Mouse (Mus musculus): Measurements from ENCODE around the gene Ipo13. TPM values are rescaled to one million over a fixed set of nuclear protein-coding genes. Genes with fewer than 3 reads are reported as not detected.

Ipo13 gene
- polyA plus RNA-seq, 1 experiment from 2014 or later, result 72.9 TPM

DNA sequence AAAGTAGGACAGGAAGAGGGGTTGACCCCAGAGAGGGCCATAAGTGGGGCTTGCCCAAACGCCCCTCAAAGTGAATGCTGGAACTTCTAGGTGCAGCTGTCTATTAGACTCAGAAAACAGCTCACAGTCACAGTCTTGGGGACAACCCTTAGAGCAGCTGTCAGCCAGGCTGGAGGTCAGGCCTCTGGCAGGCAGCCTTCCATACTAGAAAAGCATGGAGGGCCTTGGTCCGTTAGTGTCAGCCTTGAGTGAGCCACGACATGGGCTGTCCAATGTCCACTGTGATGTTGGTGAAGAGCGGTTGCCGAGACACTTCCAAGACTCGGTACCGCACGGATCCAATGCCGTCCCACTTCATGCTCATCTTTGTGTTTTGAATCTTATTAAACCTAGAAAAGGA lies 41.2 kb downstream of the Ipo13 start:
- no peaks in the 10 kb centered on the region for H3K27me3 ChIP-seq
- 93% methylated on average over 9 of the region's 9 CpGs for WGBS
- H3K4me1 ChIP-seq (replicated peaks), result peaks cover 27% of the 10 kb centered on the region
- no peak for ATAC-seq
- no peak overlapping the region for H3K4me2 ChIP-seq (replicated peaks)
- H3K36me3 ChIP-seq, result peaks cover 48% of the 10 kb centered on the region
- H3K9me3 ChIP-seq, result no peaks in the 10 kb centered on the region
- no peak overlapping the region for H3K27ac ChIP-seq
- H3K9ac ChIP-seq (replicated peaks), result no peak overlapping the region
- no peak overlapping the region for H3K4me3 ChIP-seq (replicated peaks)

DNA sequence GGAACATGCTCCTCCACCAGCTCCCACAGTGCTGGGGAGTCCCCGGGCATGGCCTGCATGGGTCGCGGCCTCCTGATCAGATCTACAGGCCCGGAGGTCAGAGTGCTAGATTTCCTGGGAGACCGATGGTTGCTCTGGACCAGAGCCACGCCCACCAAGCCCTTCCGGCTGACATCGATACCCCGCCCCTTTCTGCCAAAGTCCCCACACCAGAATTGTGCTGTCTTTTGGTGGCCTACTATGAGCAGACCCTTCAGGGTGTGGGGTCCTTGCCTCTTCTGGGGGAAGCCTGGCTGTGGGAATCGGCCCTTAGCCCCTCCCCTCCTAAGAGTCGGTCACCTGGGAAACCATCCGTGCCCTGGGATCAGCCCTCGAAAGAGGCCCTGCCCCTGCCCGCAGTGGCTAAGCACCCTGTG lies 42.3 kb downstream of the Ipo13 start, which contains the start of gene Ccdc24:
Gene Ccdc24, minus strand, starts transcription at position 87 of the 416 bp plus-strand sequence.
- ATAC-seq, result 0 out of 2 replicates have a peak, but pooled peaks have one; percentile 14
- Histone ChIP-seq H3K27ac (no peak within 1 kb of the TSS), H3K27me3 (peaks cover 3% of the 10 kb centered on the region; the same call in 1 of the 2 replicates), H3K9ac (replicated peaks) (0 out of 2 replicates have a peak within 1 kb of the TSS, but pooled peaks have one; percentile 28), H3K4me1 (replicated peaks) (peaks cover 27% of the 10 kb centered on the region), H3K36me3 (peaks cover 45% of the 10 kb centered on the region), H3K9me3 (no peaks in the 10 kb centered on the region), H3K4me2 (replicated peaks) (peak within 1 kb of the TSS; percentile 42), H3K4me3 (replicated peaks) (no peak within 1 kb of the TSS; the same call in 1 of the 2 replicates)
- WGBS, result 5% methylated on average over 14 of the region's 14 CpGs

DNA sequence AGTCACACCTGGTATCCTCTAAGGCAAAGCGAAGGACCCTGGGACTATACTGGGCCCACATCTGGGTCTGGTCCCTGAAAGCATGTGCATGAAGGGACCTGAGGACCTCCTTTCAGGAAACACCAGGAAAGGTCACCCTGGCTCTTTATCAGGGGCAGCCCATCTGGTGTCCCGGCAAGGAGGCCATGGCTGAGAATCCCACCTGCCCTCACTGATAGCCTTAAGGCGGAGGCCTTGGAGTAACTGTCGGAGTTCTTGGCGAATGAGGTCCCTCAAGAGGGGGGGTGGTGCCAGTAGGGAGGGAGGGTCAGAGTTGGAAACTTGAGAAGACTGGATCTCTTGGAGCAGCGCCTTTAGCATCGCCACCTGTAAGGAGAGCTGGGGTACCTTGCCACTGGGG lies 43.0 kb downstream of the Ipo13 start:
- H3K36me3 ChIP-seq, result peaks cover 38% of the 10 kb centered on the region
- H3K4me3 ChIP-seq (replicated peaks), result no peak overlapping the region
- no peak overlapping the region for H3K4me2 ChIP-seq (replicated peaks)
- H3K9me3 ChIP-seq, result no peaks in the 10 kb centered on the region
- H3K9ac ChIP-seq (replicated peaks), result no peak overlapping the region
- H3K27me3 ChIP-seq, result peaks cover 6% of the 10 kb centered on the region; the same call in 1 of the 2 replicates
- peaks cover 27% of the 10 kb centered on the region for H3K4me1 ChIP-seq (replicated peaks)
- no peak for ATAC-seq
- H3K27ac ChIP-seq, result no peak overlapping the region
- 68% methylated on average over 7 of the region's 7 CpGs for WGBS

DNA sequence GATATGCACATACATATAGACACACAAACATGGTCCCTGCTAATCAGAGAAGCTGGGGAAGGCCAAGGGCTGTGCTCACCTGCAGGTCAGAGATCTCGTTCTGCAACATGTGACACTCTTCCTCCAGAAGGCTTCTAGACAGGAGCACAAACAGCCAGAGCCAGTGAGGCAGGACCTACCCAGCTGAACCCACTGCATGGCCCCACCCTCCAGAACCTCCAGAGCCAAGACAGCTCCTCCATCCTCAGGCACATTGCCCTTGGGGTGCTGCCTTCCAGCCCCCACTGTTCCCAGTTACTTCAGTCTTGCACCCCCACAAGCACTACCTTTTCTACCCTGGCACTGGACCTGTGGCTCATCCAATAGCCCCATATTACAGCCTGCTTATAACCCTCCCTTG lies 44.4 kb downstream of the Ipo13 start:
- Histone ChIP-seq H3K27me3 (peaks cover 6% of the 10 kb centered on the region; the same call in 1 of the 2 replicates), H3K4me2 (replicated peaks) (no peak overlapping the region), H3K36me3 (peaks cover 26% of the 10 kb centered on the region), H3K4me1 (replicated peaks) (peaks cover 30% of the 10 kb centered on the region), H3K9ac (replicated peaks) (no peak overlapping the region; the same call in 1 of the 2 replicates), H3K9me3 (no peaks in the 10 kb centered on the region), H3K27ac (no peak overlapping the region), H3K4me3 (replicated peaks) (no peak overlapping the region)
- WGBS, result 57% methylated on average over 1 of the region's 1 CpGs
- no peak for ATAC-seq

DNA sequence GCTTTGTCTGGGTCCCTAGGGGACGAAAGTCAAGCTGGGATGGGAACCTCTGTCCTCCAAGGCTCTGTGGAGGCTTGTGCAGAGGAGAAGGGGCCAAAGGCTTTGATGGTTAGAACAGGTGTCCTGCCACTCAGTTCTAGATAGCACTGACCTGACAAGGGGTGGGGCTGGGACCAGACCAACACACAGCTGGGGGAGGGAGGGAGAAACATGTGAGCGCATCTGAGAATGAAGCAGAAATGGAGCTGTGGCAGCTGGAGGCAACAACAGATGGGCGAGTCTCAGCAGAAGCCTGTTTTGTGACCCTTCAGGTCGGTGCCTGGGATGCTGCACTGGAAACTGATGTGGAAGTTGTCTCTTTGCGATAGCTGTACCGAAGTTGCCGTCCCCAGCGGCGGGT lies 45.5 kb downstream of the Ipo13 start:
- peaks cover 30% of the 10 kb centered on the region for H3K4me1 ChIP-seq (replicated peaks)
- no peak for ATAC-seq
- no peaks in the 10 kb centered on the region for H3K9me3 ChIP-seq
- WGBS, result 70% methylated on average over 9 of the region's 9 CpGs
- peaks cover 6% of the 10 kb centered on the region; the same call in 1 of the 2 replicates for H3K27me3 ChIP-seq
- no peak overlapping the region for H3K4me3 ChIP-seq (replicated peaks)
- H3K9ac ChIP-seq (replicated peaks), result no peak overlapping the region
- H3K4me2 ChIP-seq (replicated peaks), result no peak overlapping the region
- H3K27ac ChIP-seq, result no peak overlapping the region
- peaks cover 14% of the 10 kb centered on the region for H3K36me3 ChIP-seq

DNA sequence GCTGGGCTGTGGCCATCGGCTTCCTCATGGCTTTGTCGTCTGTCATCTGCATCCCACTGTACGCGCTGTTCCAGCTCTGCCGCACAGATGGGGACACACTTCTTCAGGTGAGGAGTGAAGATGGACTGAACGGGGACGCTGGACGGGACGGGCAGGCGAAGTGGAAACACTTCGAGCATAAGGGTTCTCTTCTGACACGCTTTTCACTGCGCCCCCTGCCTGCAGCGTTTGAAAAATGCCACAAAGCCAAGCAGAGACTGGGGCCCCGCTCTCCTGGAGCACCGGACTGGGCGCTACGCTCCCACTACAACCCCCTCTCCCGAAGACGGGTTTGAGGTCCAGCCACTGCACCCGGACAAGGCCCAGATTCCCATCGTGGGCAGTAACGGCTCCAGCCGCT lies 47.0 kb downstream of the Ipo13 start:
- no peak for ATAC-seq
- no peak overlapping the region for H3K9ac ChIP-seq (replicated peaks)
- no peak overlapping the region for H3K4me3 ChIP-seq (replicated peaks)
- H3K27me3 ChIP-seq, result peaks cover 6% of the 10 kb centered on the region; the same call in 1 of the 2 replicates
- no peak overlapping the region for H3K27ac ChIP-seq
- no peaks in the 10 kb centered on the region for H3K9me3 ChIP-seq
- H3K4me2 ChIP-seq (replicated peaks), result peak overlapping the region; percentile 30; the same call in 1 of the 2 replicates
- 13% methylated on average over 24 of the region's 24 CpGs for WGBS
- H3K4me1 ChIP-seq (replicated peaks), result peaks cover 32% of the 10 kb centered on the region
- no peaks in the 10 kb centered on the region; the same call in 1 of the 2 replicates for H3K36me3 ChIP-seq

DNA sequence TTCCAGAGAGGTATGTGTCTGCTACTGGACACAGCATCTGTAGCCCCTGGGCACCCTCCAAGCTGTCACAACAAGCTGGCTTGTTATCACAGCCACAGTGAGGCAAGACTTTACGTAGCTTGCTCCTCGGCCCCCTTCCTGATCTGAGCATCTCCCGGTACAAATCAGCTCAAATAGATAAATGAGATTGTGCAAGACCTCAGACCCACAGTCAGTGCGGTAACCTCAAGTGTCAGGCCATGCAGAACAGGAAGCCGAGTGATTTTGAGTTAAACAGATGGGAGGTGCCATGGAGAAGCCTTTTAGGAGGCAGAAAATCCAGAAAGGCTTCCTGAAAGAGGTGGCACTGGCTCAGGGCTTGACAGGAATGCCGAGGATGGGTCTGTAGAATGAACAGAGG lies 47.8 kb downstream of the Ipo13 start:
- ATAC-seq, result no peak
- H3K9me3 ChIP-seq, result no peaks in the 10 kb centered on the region
- H3K4me3 ChIP-seq (replicated peaks), result no peak overlapping the region
- H3K27me3 ChIP-seq, result peaks cover 6% of the 10 kb centered on the region; the same call in 1 of the 2 replicates
- H3K27ac ChIP-seq, result no peak overlapping the region
- no peak overlapping the region for H3K9ac ChIP-seq (replicated peaks)
- H3K36me3 ChIP-seq, result no peaks in the 10 kb centered on the region; the same call in 1 of the 2 replicates
- peaks cover 26% of the 10 kb centered on the region for H3K4me1 ChIP-seq (replicated peaks)
- WGBS, result 83% methylated on average over 6 of the region's 6 CpGs
- no peak overlapping the region for H3K4me2 ChIP-seq (replicated peaks)

DNA sequence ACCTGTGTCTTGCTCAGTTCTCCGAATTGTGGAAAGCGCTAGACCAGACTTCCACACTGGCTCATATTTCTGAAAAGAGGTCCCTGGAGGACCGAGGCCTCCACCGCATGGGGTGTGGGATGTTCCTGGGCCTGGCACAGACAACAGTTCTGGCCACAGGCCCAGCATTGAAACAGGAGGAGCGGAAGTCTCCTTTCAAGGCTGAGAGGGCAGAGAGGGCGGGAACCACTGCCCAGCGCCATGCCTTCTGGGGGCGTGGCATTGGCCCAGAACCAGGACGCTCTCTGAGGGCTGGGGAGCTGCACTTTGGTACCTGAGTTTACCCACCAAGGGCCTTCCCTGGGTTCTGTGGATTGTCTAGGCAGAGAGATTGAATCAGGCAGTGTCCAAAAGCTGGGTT lies 48.7 kb downstream of the Ipo13 start:
- H3K4me2 ChIP-seq (replicated peaks), result no peak overlapping the region
- no peak overlapping the region for H3K9ac ChIP-seq (replicated peaks)
- no peak overlapping the region for H3K4me3 ChIP-seq (replicated peaks)
- ATAC-seq, result no peak
- H3K27me3 ChIP-seq, result peaks cover 6% of the 10 kb centered on the region; the same call in 1 of the 2 replicates
- no peaks in the 10 kb centered on the region for H3K9me3 ChIP-seq
- peaks cover 24% of the 10 kb centered on the region for H3K4me1 ChIP-seq (replicated peaks)
- WGBS, result 53% methylated on average over 9 of the region's 9 CpGs
- H3K27ac ChIP-seq, result no peak overlapping the region
- no peaks in the 10 kb centered on the region for H3K36me3 ChIP-seq

DNA sequence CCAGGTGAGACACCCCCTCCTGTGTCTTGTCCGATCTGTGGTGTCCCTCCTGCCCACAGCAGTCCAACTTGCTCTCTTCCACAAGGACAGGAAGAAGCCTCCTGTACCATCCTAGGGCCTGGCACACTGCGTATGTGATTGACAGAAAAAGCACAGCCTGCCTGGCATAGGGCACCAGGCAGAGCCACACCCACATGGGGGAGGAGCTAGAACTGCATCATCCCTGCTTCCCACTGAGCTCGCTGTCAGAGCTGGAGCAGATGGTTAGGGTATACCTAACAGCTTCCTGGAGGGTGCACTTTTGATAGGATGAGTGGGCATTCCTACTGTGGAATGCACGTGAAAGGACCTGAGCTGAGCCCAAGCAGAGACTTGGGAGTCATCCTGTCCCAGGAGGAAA lies 52.0 kb downstream of the Ipo13 start:
- Histone ChIP-seq H3K4me1 (replicated peaks) (peaks cover 22% of the 10 kb centered on the region), H3K9me3 (no peaks in the 10 kb centered on the region), H3K4me3 (replicated peaks) (no peak overlapping the region), H3K4me2 (replicated peaks) (no peak overlapping the region), H3K9ac (replicated peaks) (no peak overlapping the region), H3K27ac (no peak overlapping the region), H3K27me3 (peaks cover 6% of the 10 kb centered on the region; the same call in 1 of the 2 replicates), H3K36me3 (no peaks in the 10 kb centered on the region)
- 29% methylated on average over 4 of the region's 4 CpGs for WGBS
- peak; percentile 63 for ATAC-seq

DNA sequence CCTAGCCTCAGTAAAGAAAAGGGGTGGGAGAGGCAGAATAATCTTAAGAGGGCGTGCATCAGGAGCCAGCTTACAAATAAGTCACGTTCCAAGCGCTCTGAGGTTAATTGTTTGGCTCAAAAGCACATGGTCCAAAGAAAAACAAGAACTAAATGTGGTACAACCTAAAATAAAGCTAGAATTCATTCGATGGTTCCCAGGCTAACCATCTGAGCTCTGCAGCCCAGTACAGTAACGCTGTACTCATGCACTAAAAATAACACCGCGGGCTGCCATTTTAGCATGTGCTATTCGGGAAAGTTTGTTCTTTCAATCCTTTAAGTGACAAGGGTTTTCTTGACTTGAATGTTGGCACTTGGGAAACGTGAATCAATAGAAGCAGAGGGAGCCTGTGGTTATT lies 54.2 kb downstream of the Ipo13 start:
- H3K27ac ChIP-seq, result no peak overlapping the region
- peaks cover 18% of the 10 kb centered on the region for H3K4me1 ChIP-seq (replicated peaks)
- H3K9ac ChIP-seq (replicated peaks), result no peak overlapping the region
- no peak overlapping the region for H3K4me3 ChIP-seq (replicated peaks)
- no peak for ATAC-seq
- H3K36me3 ChIP-seq, result no peaks in the 10 kb centered on the region
- H3K4me2 ChIP-seq (replicated peaks), result no peak overlapping the region
- no peaks in the 10 kb centered on the region for H3K9me3 ChIP-seq
- no peaks in the 10 kb centered on the region for H3K27me3 ChIP-seq
- 84% methylated on average over 9 of the region's 9 CpGs for WGBS

DNA sequence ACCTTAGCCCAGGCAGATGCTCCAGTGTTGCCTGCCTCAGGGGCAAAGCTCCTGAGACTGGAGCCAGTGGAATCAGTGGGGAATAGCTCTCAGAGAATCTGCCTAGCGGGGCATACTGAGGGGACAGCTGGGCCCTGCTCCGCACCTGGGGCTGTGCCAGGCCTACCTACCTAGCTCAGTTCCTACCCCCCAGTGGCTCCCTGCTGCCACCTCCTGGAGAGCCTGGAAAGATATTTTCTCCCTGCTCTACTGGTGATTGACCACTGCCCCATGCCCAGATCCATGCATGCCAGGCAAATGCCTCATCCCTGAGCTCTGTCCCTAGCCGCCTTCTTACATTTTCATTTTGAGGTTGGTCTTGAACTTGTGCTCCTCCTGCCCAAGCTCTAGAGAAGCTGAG lies 56.0 kb downstream of the Ipo13 start:
- H3K4me3 ChIP-seq (replicated peaks), result no peak overlapping the region
- H3K27ac ChIP-seq, result no peak overlapping the region
- no peaks in the 10 kb centered on the region for H3K36me3 ChIP-seq
- no peaks in the 10 kb centered on the region for H3K9me3 ChIP-seq
- H3K9ac ChIP-seq (replicated peaks), result no peak overlapping the region
- ATAC-seq, result no peak
- H3K4me2 ChIP-seq (replicated peaks), result no peak overlapping the region
- no peaks in the 10 kb centered on the region for H3K27me3 ChIP-seq
- WGBS, result 62% methylated on average over 3 of the region's 3 CpGs
- H3K4me1 ChIP-seq (replicated peaks), result peaks cover 25% of the 10 kb centered on the region

DNA sequence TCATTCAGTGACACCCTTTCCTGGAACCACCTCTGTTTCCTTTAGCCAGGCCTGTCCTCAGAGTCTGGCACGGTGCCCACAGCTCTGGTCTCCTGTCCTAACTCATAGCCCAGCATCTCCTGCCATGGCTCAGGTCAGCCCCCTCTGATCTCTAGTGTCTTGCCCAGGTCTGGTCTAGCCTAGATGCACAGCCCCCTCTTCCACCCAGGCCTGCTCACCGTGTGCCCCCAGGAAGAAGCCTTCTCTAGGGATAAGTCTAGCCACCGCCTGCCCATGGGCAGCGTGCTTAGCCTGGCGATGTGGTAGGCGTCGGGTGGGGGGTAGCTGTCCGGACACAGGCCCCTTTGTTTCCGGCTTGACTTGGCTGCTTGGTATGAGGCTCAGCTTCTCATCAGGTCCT lies 59.7 kb downstream of the Ipo13 start:
- 69% methylated on average over 9 of the region's 9 CpGs for WGBS
- Histone ChIP-seq H3K4me2 (replicated peaks) (no peak overlapping the region), H3K4me3 (replicated peaks) (no peak overlapping the region), H3K36me3 (no peaks in the 10 kb centered on the region), H3K9me3 (no peaks in the 10 kb centered on the region), H3K9ac (replicated peaks) (no peak overlapping the region), H3K27me3 (no peaks in the 10 kb centered on the region), H3K27ac (peak overlapping the region; percentile 30; the same call in 1 of the 2 replicates), H3K4me1 (replicated peaks) (peaks cover 24% of the 10 kb centered on the region)
- peak; percentile 25; the same call in 1 of the 2 replicates for ATAC-seq

Measured in midbrain, embryonic 13.5 days (tissue).